Mouse (Mus musculus): ENCODE measurements around the gene Pak4. TPM values are rescaled to one million over a fixed set of nuclear protein-coding genes. Genes with fewer than 3 reads are reported as not detected.

The Pak4 gene
- polyA plus RNA-seq (2014; fragmentation: Illumina TruSeq; extraction: RNeasy Lipid Tissue Mini Kit (QIAGEN cat#74804); ENCODE audit: insufficient read depth, low read depth, low replicate concordance), result 22.3 TPM

GRCm38 (mm10) chr7:28597642-28598446, at the start of gene Pak4, which contains the start of gene Samd4b:
Pak4 (minus strand) TSS chr7:28598185.
Samd4b (minus strand) TSS chr7:28598144.

GRCm38 (mm10) chr7:28631073-28631472, 33.1 kb upstream of the Pak4 start, which contains the start of gene Acp7:
Acp7 (minus strand) TSS chr7:28631332.

GRCm38 (mm10) chr7:28547154-28547553, 50.8 kb downstream of the Pak4 start, which contains the start of gene Nccrp1:
Nccrp1 (minus strand) TSS chr7:28547254.

GRCm38 (mm10) chr7:28540526-28540925, 57.5 kb downstream of the Pak4 start, which contains the start of gene Sycn:
Sycn (plus strand) TSS chr7:28540885.

GRCm38 (mm10) chr7:28522536-28522935, 75.4 kb downstream of the Pak4 start, which contains the start of gene Ifnl3:
Ifnl3 (plus strand) TSS chr7:28522836.

GRCm38 (mm10) chr7:28510405-28510974, 87.5 kb downstream of the Pak4 start, which contains the start of gene Ifnl2:
Ifnl2 (minus strand) TSS chr7:28510455.

Other genes starting within 250 kb of the Pak4 start
- 1,955 TPM for gene Rps16, start 247.5 kb downstream of the Pak4 start, polyA plus RNA-seq (2014; fragmentation: Illumina TruSeq; extraction: RNeasy Lipid Tissue Mini Kit (QIAGEN cat#74804); ENCODE audit: insufficient read depth, low read depth, low replicate concordance)
- gene Plekhg2, start 225.6 kb downstream of the Pak4 start, polyA plus RNA-seq (2014; fragmentation: Illumina TruSeq; extraction: RNeasy Lipid Tissue Mini Kit (QIAGEN cat#74804); ENCODE audit: insufficient read depth, low read depth, low replicate concordance), result 9.7 TPM
- gene Zfp36, start 217.9 kb downstream of the Pak4 start, polyA plus RNA-seq (2014; fragmentation: Illumina TruSeq; extraction: RNeasy Lipid Tissue Mini Kit (QIAGEN cat#74804); ENCODE audit: insufficient read depth, low read depth, low replicate concordance), result 49.5 TPM
- 23.3 TPM for gene Med29, start 205.5 kb downstream of the Pak4 start, polyA plus RNA-seq (2014; fragmentation: Illumina TruSeq; extraction: RNeasy Lipid Tissue Mini Kit (QIAGEN cat#74804); ENCODE audit: insufficient read depth, low read depth, low replicate concordance)
- 56.4 TPM for gene Paf1, start 205.2 kb downstream of the Pak4 start, polyA plus RNA-seq (2014; fragmentation: Illumina TruSeq; extraction: RNeasy Lipid Tissue Mini Kit (QIAGEN cat#74804); ENCODE audit: insufficient read depth, low read depth, low replicate concordance)
- 140 TPM for gene Gmfg, start 160.7 kb downstream of the Pak4 start, polyA plus RNA-seq (2014; fragmentation: Illumina TruSeq; extraction: RNeasy Lipid Tissue Mini Kit (QIAGEN cat#74804); ENCODE audit: insufficient read depth, low read depth, low replicate concordance)
- 0.81 TPM for gene Lrfn1, start 146.2 kb downstream of the Pak4 start, polyA plus RNA-seq (2014; fragmentation: Illumina TruSeq; extraction: RNeasy Lipid Tissue Mini Kit (QIAGEN cat#74804); ENCODE audit: insufficient read depth, low read depth, low replicate concordance)
- gene Ifnl2, start 87.7 kb downstream of the Pak4 start, polyA plus RNA-seq (2014; fragmentation: Illumina TruSeq; extraction: RNeasy Lipid Tissue Mini Kit (QIAGEN cat#74804); ENCODE audit: insufficient read depth, low read depth, low replicate concordance), result not detected
- not detected for gene Ifnl3, start 75.3 kb downstream of the Pak4 start, polyA plus RNA-seq (2014; fragmentation: Illumina TruSeq; extraction: RNeasy Lipid Tissue Mini Kit (QIAGEN cat#74804); ENCODE audit: insufficient read depth, low read depth, low replicate concordance)
- not detected for gene Sycn, start 57.3 kb downstream of the Pak4 start, polyA plus RNA-seq (2014; fragmentation: Illumina TruSeq; extraction: RNeasy Lipid Tissue Mini Kit (QIAGEN cat#74804); ENCODE audit: insufficient read depth, low read depth, low replicate concordance)
- 0.65 TPM for gene Nccrp1, start 50.9 kb downstream of the Pak4 start, polyA plus RNA-seq (2014; fragmentation: Illumina TruSeq; extraction: RNeasy Lipid Tissue Mini Kit (QIAGEN cat#74804); ENCODE audit: insufficient read depth, low read depth, low replicate concordance)
- 12.4 TPM for gene Samd4b, start within 50 bp of the Pak4 start, polyA plus RNA-seq (2014; fragmentation: Illumina TruSeq; extraction: RNeasy Lipid Tissue Mini Kit (QIAGEN cat#74804); ENCODE audit: insufficient read depth, low read depth, low replicate concordance)
- not detected for gene Acp7, start 33.1 kb upstream of the Pak4 start, polyA plus RNA-seq (2014; fragmentation: Illumina TruSeq; extraction: RNeasy Lipid Tissue Mini Kit (QIAGEN cat#74804); ENCODE audit: insufficient read depth, low read depth, low replicate concordance)
- 0.96 TPM for gene Fbxo27, start 94.7 kb upstream of the Pak4 start, polyA plus RNA-seq (2014; fragmentation: Illumina TruSeq; extraction: RNeasy Lipid Tissue Mini Kit (QIAGEN cat#74804); ENCODE audit: insufficient read depth, low read depth, low replicate concordance)
- 2.8 TPM for gene Fbxo17, start 118.6 kb upstream of the Pak4 start, polyA plus RNA-seq (2014; fragmentation: Illumina TruSeq; extraction: RNeasy Lipid Tissue Mini Kit (QIAGEN cat#74804); ENCODE audit: insufficient read depth, low read depth, low replicate concordance)
- 66.0 TPM for gene Mrps12, start 143.6 kb upstream of the Pak4 start, polyA plus RNA-seq (2014; fragmentation: Illumina TruSeq; extraction: RNeasy Lipid Tissue Mini Kit (QIAGEN cat#74804); ENCODE audit: insufficient read depth, low read depth, low replicate concordance)
- 3.8 TPM for gene Sars2, start 143.8 kb upstream of the Pak4 start, polyA plus RNA-seq (2014; fragmentation: Illumina TruSeq; extraction: RNeasy Lipid Tissue Mini Kit (QIAGEN cat#74804); ENCODE audit: insufficient read depth, low read depth, low replicate concordance)
- not detected for gene Ccer2, start 158.0 kb upstream of the Pak4 start, polyA plus RNA-seq (2014; fragmentation: Illumina TruSeq; extraction: RNeasy Lipid Tissue Mini Kit (QIAGEN cat#74804); ENCODE audit: insufficient read depth, low read depth, low replicate concordance)
- 47.9 TPM for gene Sirt2, start 168.6 kb upstream of the Pak4 start, polyA plus RNA-seq (2014; fragmentation: Illumina TruSeq; extraction: RNeasy Lipid Tissue Mini Kit (QIAGEN cat#74804); ENCODE audit: insufficient read depth, low read depth, low replicate concordance)
- gene Nfkbib, start 169.3 kb upstream of the Pak4 start, polyA plus RNA-seq (2014; fragmentation: Illumina TruSeq; extraction: RNeasy Lipid Tissue Mini Kit (QIAGEN cat#74804); ENCODE audit: insufficient read depth, low read depth, low replicate concordance), result 29.6 TPM
- gene Rinl, start 190.8 kb upstream of the Pak4 start, polyA plus RNA-seq (2014; fragmentation: Illumina TruSeq; extraction: RNeasy Lipid Tissue Mini Kit (QIAGEN cat#74804); ENCODE audit: insufficient read depth, low read depth, low replicate concordance), result 16.0 TPM
- gene Hnrnpl, start 210.4 kb upstream of the Pak4 start, polyA plus RNA-seq (2014; fragmentation: Illumina TruSeq; extraction: RNeasy Lipid Tissue Mini Kit (QIAGEN cat#74804); ENCODE audit: insufficient read depth, low read depth, low replicate concordance), result 124 TPM
- 181 TPM for gene Ech1, start 227.0 kb upstream of the Pak4 start, polyA plus RNA-seq (2014; fragmentation: Illumina TruSeq; extraction: RNeasy Lipid Tissue Mini Kit (QIAGEN cat#74804); ENCODE audit: insufficient read depth, low read depth, low replicate concordance)
- 7.3 TPM for gene Lgals4, start 235.7 kb upstream of the Pak4 start, polyA plus RNA-seq (2014; fragmentation: Illumina TruSeq; extraction: RNeasy Lipid Tissue Mini Kit (QIAGEN cat#74804); ENCODE audit: insufficient read depth, low read depth, low replicate concordance)

Measured in lung, adult 10 weeks (tissue).